In the genomic region with DNA sequence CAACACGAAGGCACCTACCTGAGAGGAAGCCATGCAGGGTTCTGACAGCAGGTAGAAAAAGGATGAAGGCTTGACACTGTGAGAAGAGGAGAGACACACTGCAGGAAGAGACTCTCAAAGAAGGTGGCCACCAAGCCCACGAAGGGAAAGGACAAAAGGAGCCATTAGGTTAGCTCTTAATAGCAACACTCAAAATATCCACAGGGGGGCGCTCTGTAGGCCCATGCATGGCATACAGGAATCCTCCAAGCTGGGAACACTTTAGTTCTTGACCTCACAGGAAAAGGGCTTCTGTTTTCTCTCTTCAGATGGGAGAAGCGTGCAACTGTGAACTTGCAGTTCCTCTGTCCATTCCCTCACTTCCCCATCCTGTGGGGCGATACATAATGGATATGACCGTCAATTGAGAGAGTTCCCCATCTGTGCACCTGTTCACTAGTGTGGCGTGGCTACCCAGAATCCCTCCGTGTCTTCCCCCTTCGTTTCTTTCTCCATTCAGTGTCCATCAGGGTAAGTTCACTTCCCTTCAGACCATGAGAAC, we compare ENCODE assay signal across 10 mouse cellular contexts.
DNase-seq lines count a peak whose midpoint lies in the region; ATAC-seq and TF ChIP-seq lines count a peak whose summit lies in the region.
"Had no signal": no experiment of that assay in that cellular context is flagged by ENCODE, and none has a peak within 500 bp of the region (broad histone marks: within the 10 kb centered on the region; RNA-seq: fewer than 3 reads in every experiment).

No protein-coding gene starts in this region.

- 36% methylated on average over 9 of the region's 9 CpGs for WGBS in liver, embryonic 14.5 days (ENCODE audit: insufficient replicate concordance)

- intact Hi-C loops in heart, postnatal 36 days (cut with DNase I) = loop anchor here (5.0 kb wide), 1 partner anchor 196 kb away; a partner anchor contains a TSS

- no peaks in the 10 kb centered on the region for H3K9me3 ChIP-seq in liver, embryonic 14.5 days (ENCODE audit: control insufficient read depth, low read length)
- H3K9me3 ChIP-seq: embryonic facial prominence, embryonic 13.5 days had no signal

- ATAC-seq in frontal cortex, adult (ENCODE audit: low TSS enrichment) = no peak
- no peak for ATAC-seq in liver, embryonic 14.5 days (ENCODE audit: insufficient read depth)

- peak; percentile 44 for TF ChIP-seq CTCF in liver, embryonic 14.5 days (IDR thresholded peaks at IDR 0.05; ENCODE audit: low read depth)

- TF ChIP-seq EP300 in liver, embryonic 14.5 days (IDR thresholded peaks at IDR 0.05; ENCODE audit: low read depth) = no peak

- H3K27me3 ChIP-seq in liver, embryonic 14.5 days (ENCODE audit: control insufficient read depth, insufficient read depth, low read length) = no peaks in the 10 kb centered on the region
- H3K27me3 ChIP-seq: embryonic facial prominence, embryonic 13.5 days had no signal

- no peak overlapping the region for H3K9ac ChIP-seq in liver, embryonic 14.5 days (replicated peaks)
- H3K9ac ChIP-seq: embryonic facial prominence, embryonic 13.5 days had no signal

- DNase-seq in frontal cortex, postnatal 36 days (ENCODE audit: low spot score in 2 of 2) = peak; percentile 2 to 13
- no peak for DNase-seq in liver, embryonic 14.5 days (ENCODE audit: low read depth in 3 of 3, low spot score in 3 of 3)
- DNase-seq in liver = no peak
- DNase-seq in heart, postnatal 36 days = peak; percentile 18 to 26
- peak; percentile 51 for DNase-seq in testis, postnatal 10 days (ENCODE audit: low spot score)
- no peak for DNase-seq in neural tube, embryonic 10.5 days (ENCODE audit: extremely low spot score, low spot score)
- DNase-seq in embryo, embryonic 9.5 days (ENCODE audit: extremely low spot score) = no peak
- DNase-seq: gastrocnemius, postnatal 36 days had no signal

- no peaks in the 10 kb centered on the region for H3K36me3 ChIP-seq in liver, embryonic 14.5 days (replicated peaks; ENCODE audit: control insufficient read depth, insufficient read depth, low read depth)
- H3K36me3 ChIP-seq: embryonic facial prominence, embryonic 13.5 days had no signal

- H3K4me1 ChIP-seq in liver, embryonic 14.5 days (replicated peaks; ENCODE audit: control insufficient read depth in 2 of 2, insufficient read depth in 2 of 2, low read length in 1 of 2) = no peaks in the 10 kb centered on the region
- H3K4me1 ChIP-seq: embryonic facial prominence, embryonic 13.5 days had no signal

- H3K4me3 ChIP-seq in liver, embryonic 14.5 days (ENCODE audit: insufficient read depth in 1 of 2, low read depth in 2 of 2, low read length in 2 of 2) = no peak overlapping the region
- H3K4me3 ChIP-seq: embryonic facial prominence, embryonic 13.5 days had no signal

- H3K27ac ChIP-seq in liver, embryonic 14.5 days = no peak overlapping the region
- H3K27ac ChIP-seq: embryonic facial prominence, embryonic 13.5 days had no signal

- no peak overlapping the region for H3K4me2 ChIP-seq in liver, embryonic 14.5 days (ENCODE audit: low read depth)
- H3K4me2 ChIP-seq: embryonic facial prominence, embryonic 13.5 days had no signal

Comparison
In these comparisons a context has a peak if more than half of its experiments do, and no peak if none do; other contexts are left out.
1. DNase-seq: peak in frontal cortex, postnatal 36 days (2 of 2), heart, postnatal 36 days (2 of 2) and testis, postnatal 10 days (single experiment); none in liver, embryonic 14.5 days (0 of 3), liver (single experiment), neural tube, embryonic 10.5 days (single experiment) and embryo, embryonic 9.5 days (single experiment).